Mouse (Mus musculus) liver, embryonic 15.5 days (tissue): ENCODE measurements at regions not wholly inside any gene's neighbourhood (a gene's known extent, or its start where the extent isn't known, plus 50 kb on each side); places are given as distances from the start of the nearest gene placed in this dataset.

Experiments
- ATAC-seq: fragments of 200-750 bp; cut with Nextera tagmentation; 2 replicates; pipeline ENCODE4 v1.8.0; 2017; ENCODE audit warnings: moderate number of reproducible peaks, mild to moderate bottlenecking, moderate library complexity; ENCODE audit not compliant: insufficient read depth
- H3K27ac ChIP-seq: fragments of 300-500 bp; sonication (generic); replicated peaks from 2 replicates; pipeline ENCODE4 v1.5.1; 2015; ENCODE audit warnings: mild to moderate bottlenecking, inconsistent platforms
- H3K27me3 ChIP-seq: fragments of 300-500 bp; sonication (generic); 2 replicates; pipeline ENCODE4 v1.6.1; 2015; ENCODE audit warnings: mild to moderate bottlenecking, inconsistent platforms
- H3K36me3 ChIP-seq: fragments of 300-500 bp; sonication (generic); replicated peaks from 2 replicates; pipeline ENCODE4 v1.6.1; 2015; ENCODE audit warnings: moderate library complexity, mild to moderate bottlenecking, inconsistent platforms
- H3K4me1 ChIP-seq: fragments of 300-500 bp; sonication (generic); replicated peaks from 2 replicates; pipeline ENCODE4 v1.6.1; 2015; ENCODE audit warnings: inconsistent platforms
- H3K4me2 ChIP-seq: fragments of 300-500 bp; sonication (generic); 2 replicates; pipeline ENCODE4 v1.6.1; 2015; ENCODE audit warnings: moderate library complexity, mild to moderate bottlenecking, inconsistent platforms
- H3K4me3 ChIP-seq: fragments of 300-500 bp; sonication (generic); replicated peaks from 2 replicates; pipeline ENCODE4 v1.5.1; 2015; ENCODE audit warnings: mild to moderate bottlenecking, inconsistent platforms
- H3K9ac ChIP-seq: fragments of 300-500 bp; sonication (generic); 2 replicates; pipeline ENCODE4 v1.6.1; 2015; ENCODE audit warnings: moderate library complexity, mild to moderate bottlenecking, inconsistent platforms
- H3K9me3 ChIP-seq: fragments of 300-500 bp; sonication (generic); replicated peaks from 2 replicates; pipeline ENCODE4 v1.6.1; 2016; ENCODE audit warnings: inconsistent platforms
- WGBS: fragments of 180-500 bp; shearing (Covaris S2); methylation state at CpG from one replicate; pipeline ENCODE4 v1.1.7; 2015; ENCODE audit warnings: mixed read lengths; ENCODE audit not compliant: insufficient replicate concordance; 5-methylcytosine and 5-hydroxymethylcytosine counted together

DNA sequence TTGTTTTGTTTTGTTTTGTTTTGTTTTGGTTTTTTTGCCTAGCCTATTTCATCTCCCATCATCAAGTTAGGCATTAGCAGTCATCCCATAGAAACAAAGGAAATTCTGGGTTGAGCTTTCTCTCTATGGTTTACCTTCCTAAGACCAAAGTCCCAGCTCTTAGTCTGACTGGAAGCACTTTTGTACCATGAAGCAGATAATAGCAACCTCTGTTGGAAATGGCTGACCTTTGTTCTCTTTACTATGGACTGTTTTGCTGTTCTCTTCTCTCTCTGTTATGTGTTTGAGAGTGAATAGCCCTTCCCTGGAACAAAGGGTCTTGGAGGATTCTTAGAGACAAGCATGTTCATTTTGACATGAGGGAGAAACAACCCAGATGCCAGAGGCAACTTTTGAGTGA lies 1681.7 kb upstream of the 5930422O12Rik start:
- H3K4me1 ChIP-seq, result no peaks in the 10 kb centered on the region
- no peaks in the 10 kb centered on the region for H3K36me3 ChIP-seq
- no peak overlapping the region for H3K9ac ChIP-seq
- H3K27ac ChIP-seq, result no peak overlapping the region
- H3K9me3 ChIP-seq, result no peaks in the 10 kb centered on the region
- no peak overlapping the region for H3K4me3 ChIP-seq
- H3K27me3 ChIP-seq, result no peaks in the 10 kb centered on the region
- no peak overlapping the region for H3K4me2 ChIP-seq
- no peak for ATAC-seq

DNA sequence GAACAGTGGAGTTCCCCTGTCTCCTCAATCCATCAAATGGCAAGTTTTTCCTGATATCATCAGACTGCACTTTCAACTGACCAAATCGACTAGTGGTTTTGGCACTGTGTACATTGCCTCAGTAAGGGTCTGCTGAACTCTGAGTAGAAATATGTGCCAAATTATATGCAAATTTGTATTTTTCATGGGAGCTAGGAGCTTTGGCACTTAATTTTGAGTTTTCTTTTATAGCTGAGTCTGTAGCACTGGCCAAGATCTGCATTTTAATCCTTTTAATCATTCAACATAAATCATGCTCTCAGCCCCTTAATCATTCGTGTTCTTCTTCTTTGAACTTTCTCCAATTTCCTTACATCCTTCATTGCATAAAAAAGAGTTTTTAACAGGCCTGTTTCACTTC lies 1678.5 kb upstream of the 5930422O12Rik start:
- Histone ChIP-seq H3K4me1 (no peaks in the 10 kb centered on the region; the same call in 1 of the 2 replicates), H3K27ac (no peak overlapping the region), H3K27me3 (no peaks in the 10 kb centered on the region), H3K9me3 (no peaks in the 10 kb centered on the region), H3K9ac (no peak overlapping the region), H3K4me3 (no peak overlapping the region), H3K4me2 (no peak overlapping the region), H3K36me3 (no peaks in the 10 kb centered on the region)
- no peak for ATAC-seq
- 44% methylated on average over 2 of the region's 2 CpGs for WGBS

GRCm38 (mm10) chr8:31750482-31751126 lies 1677.9 kb upstream of the 5930422O12Rik start:
- no peaks in the 10 kb centered on the region for H3K36me3 ChIP-seq
- H3K9me3 ChIP-seq, result no peaks in the 10 kb centered on the region
- H3K4me3 ChIP-seq, result no peak overlapping the region
- H3K4me2 ChIP-seq, result no peak overlapping the region
- no peaks in the 10 kb centered on the region for H3K27me3 ChIP-seq
- no peak overlapping the region for H3K9ac ChIP-seq
- ATAC-seq, result no peak
- WGBS, result 64% methylated on average over 3 of the region's 3 CpGs
- no peaks in the 10 kb centered on the region; the same call in 1 of the 2 replicates for H3K4me1 ChIP-seq
- no peak overlapping the region for H3K27ac ChIP-seq

DNA sequence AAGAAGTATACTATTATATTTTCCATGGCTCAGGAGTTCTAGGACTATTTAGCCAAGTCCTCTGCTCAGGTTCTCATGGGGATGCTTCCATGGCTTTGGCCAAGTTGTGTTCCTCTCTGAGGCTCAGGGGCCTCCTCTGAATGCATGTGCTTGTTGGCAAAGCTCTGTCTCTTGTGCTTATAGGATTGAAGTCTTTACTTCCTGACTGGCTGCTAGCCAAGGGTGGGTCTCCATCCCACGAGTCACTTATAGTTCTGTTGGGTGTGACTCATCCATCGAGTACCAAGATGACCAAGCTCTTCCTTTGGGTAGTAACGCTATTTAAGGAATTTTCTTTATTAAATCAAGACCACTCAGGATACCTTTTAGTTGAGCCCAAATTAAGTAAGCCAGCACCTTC lies 1672.8 kb upstream of the 5930422O12Rik start:
- Histone ChIP-seq H3K4me1 (no peaks in the 10 kb centered on the region; the same call in 1 of the 2 replicates), H3K4me2 (no peak overlapping the region), H3K9me3 (no peaks in the 10 kb centered on the region), H3K27me3 (no peaks in the 10 kb centered on the region), H3K4me3 (no peak overlapping the region), H3K27ac (no peak overlapping the region), H3K36me3 (no peaks in the 10 kb centered on the region), H3K9ac (no peak overlapping the region)
- ATAC-seq, result no peak
- 45% methylated on average over 3 of the region's 3 CpGs for WGBS

DNA sequence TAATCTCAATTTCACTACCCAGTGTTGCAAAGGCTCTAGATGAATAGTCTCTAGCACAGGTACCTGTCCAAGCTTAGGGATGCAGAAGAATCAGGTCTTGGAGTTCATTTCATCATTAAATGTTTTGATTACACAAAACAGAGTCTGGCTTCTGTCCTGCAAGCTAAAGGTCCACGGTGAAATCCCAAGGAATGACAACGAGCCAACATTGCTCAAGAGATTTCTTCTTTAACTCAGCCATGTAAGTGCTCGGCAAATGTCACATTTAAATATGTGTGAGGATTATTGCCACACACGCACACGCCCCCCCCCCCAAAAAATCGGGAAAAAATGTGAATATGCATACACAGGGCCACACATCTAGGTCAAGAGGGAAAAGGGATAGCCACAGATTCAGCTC lies 1666.4 kb upstream of the 5930422O12Rik start:
- Histone ChIP-seq H3K4me3 (no peak overlapping the region), H3K4me2 (no peak overlapping the region), H3K4me1 (no peaks in the 10 kb centered on the region), H3K9ac (no peak overlapping the region), H3K27ac (no peak overlapping the region), H3K9me3 (no peaks in the 10 kb centered on the region), H3K36me3 (no peaks in the 10 kb centered on the region), H3K27me3 (no peaks in the 10 kb centered on the region)
- WGBS, result 58% methylated on average over 6 of the region's 6 CpGs
- ATAC-seq, result no peak
